Mouse (Mus musculus) heart, embryonic 15.5 days (tissue): Measurements from ENCODE around the gene Nup93. TPM values are rescaled to one million over a fixed set of nuclear protein-coding genes. Genes with fewer than 3 reads are reported as not detected.
"Not testable (repeated sequence)": the region's sequence is repeated elsewhere in the genome, so short reads cannot be mapped to it uniquely, and the experiment has no call there.

Source experiments
- ATAC-seq: fragments of 200-750 bp; cut with Nextera tagmentation; replicated peaks from 2 replicates; pipeline ENCODE4 v1.8.0; 2017; ENCODE audit warnings: low read depth, moderate TSS enrichment; ENCODE audit not compliant: insufficient number of reproducible peaks, insufficient read depth, low FRiP score
- H3K27ac ChIP-seq: fragments of 300-500 bp; sonication (generic); 2 replicates; pipeline ENCODE4 v1.5.1; 2015; ENCODE audit warnings: mild to moderate bottlenecking, inconsistent platforms
- H3K27me3 ChIP-seq: fragments of 300-500 bp; sonication (generic); 2 replicates; pipeline ENCODE4 v1.6.1; 2015; ENCODE audit warnings: inconsistent platforms
- H3K36me3 ChIP-seq: fragments of 300-500 bp; sonication (generic); 2 replicates; pipeline ENCODE4 v1.6.1; 2015; ENCODE audit warnings: mild to moderate bottlenecking, inconsistent platforms
- H3K4me1 ChIP-seq: fragments of 300-500 bp; sonication (generic); replicated peaks from 2 replicates; pipeline ENCODE4 v1.6.1; 2015; ENCODE audit warnings: inconsistent platforms
- H3K4me2 ChIP-seq: fragments of 300-500 bp; sonication (generic); 2 replicates; pipeline ENCODE4 v1.6.1; 2015; ENCODE audit warnings: inconsistent platforms, mild to moderate bottlenecking, moderate library complexity
- H3K4me3 ChIP-seq: fragments of 300-500 bp; sonication (generic); 2 replicates; pipeline ENCODE4 v1.5.1; 2015; ENCODE audit warnings: mild to moderate bottlenecking, inconsistent platforms
- H3K9ac ChIP-seq: fragments of 300-500 bp; sonication (generic); 2 replicates; pipeline ENCODE4 v1.6.1; 2015; ENCODE audit warnings: mild to moderate bottlenecking, inconsistent platforms
- H3K9me3 ChIP-seq: fragments of 300-500 bp; sonication (generic); replicated peaks from 2 replicates; pipeline ENCODE4 v1.6.1; 2016; ENCODE audit warnings: inconsistent platforms
- WGBS: fragments of 180-500 bp; shearing (Covaris S2); methylation state at CpG from one replicate; pipeline ENCODE4 v1.1.7; 2015; ENCODE audit warnings: mixed read lengths; 5-methylcytosine and 5-hydroxymethylcytosine counted together
- polyA plus RNA-seq: library from polyadenylated mRNA; unstranded; fragments of >200 nt; fragmentation: Nextera tagmentation; extraction: Ambion mirVana; gene quantifications from 2 replicates; pipeline ENCODE4 v1.2.1, GENCODE M21; 2015

Nup93 gene
- polyA plus RNA-seq, result 51.6 and 60.7 TPM in 2 replicates

DNA sequence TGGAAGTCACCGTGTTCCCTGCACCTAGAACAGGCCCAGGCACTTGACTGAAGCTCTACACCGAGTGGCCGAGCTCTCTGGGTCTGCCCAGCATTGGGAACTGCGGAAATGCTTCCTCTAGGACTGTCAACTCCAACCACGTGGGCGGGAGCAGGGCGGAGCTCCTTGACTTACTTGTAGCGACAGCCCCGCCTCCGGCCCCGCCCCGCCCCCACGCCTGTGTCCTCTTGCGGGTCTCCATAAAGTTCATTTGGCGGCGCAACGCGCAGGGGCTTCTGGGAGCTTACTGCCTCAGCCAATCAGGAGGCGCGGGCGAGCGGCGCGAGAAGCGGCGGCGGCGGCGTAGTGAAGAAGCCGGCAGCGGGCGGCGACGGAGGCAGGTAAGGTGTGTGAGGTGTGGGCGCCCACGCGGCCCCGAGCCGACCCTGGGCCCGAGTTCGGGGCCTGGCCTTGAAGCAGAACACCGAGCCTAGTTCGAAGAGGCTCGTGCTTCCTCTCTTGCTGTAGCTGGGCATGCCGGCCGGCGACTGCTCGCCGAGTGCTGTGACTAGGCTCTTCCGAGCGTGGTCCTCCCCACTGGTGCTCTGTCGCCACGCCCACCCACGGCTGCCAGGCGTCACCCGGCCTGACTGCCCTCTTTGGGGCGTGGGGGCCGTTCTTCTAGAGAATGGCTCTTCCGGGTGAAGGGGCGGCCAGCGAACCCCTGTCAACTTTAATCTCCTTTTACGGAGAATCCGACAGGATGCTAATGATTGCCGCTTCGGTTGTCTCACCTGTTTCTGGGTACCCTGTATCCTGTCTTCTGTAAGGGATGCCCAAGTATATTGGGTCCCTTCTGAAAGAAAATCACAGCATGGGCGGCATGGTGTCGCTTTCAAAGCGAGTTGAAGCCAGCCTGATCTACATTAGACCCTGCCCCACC is at the start of gene Nup93:
Gene Nup93 (plus strand): TSS at position 313 of the 922 bp plus-strand sequence.
- WGBS, result under 1% methylated on average over 58 of the region's 68 CpGs
- Histone ChIP-seq H3K27me3 (no peaks in the 10 kb centered on the region), H3K27ac (peak within 1 kb of the TSS; percentile 73), H3K4me2 (peak within 1 kb of the TSS; percentile 72), H3K4me1 (peaks cover 16% of the 10 kb centered on the region), H3K36me3 (no peaks in the 10 kb centered on the region), H3K9ac (peak within 1 kb of the TSS; percentile 81), H3K4me3 (peak within 1 kb of the TSS; percentile 83), H3K9me3 (no peaks in the 10 kb centered on the region)
- ATAC-seq, result peak; percentile 97

- H3K9me3 ChIP-seq, H3K9ac ChIP-seq, H3K36me3 ChIP-seq, H3K27ac ChIP-seq, ATAC-seq, H3K4me1 ChIP-seq, H3K27me3 ChIP-seq, H3K4me3 ChIP-seq, H3K4me2 ChIP-seq: not testable (repeated sequence)
- 69% methylated on average over 8 of the region's 8 CpGs for WGBS
Measured at GRCm38 (mm10) chr8:94165772-94166171, 48.6 kb upstream of the Nup93 start.

GRCm38 (mm10) chr8:94167244-94167643 is 47.1 kb upstream of the Nup93 start:
- Histone ChIP-seq H3K4me1 (peaks cover 15% of the 10 kb centered on the region), H3K9ac (no peak overlapping the region), H3K36me3 (no peaks in the 10 kb centered on the region), H3K9me3 (no peaks in the 10 kb centered on the region), H3K27me3 (peaks cover 18% of the 10 kb centered on the region), H3K27ac (no peak overlapping the region), H3K4me2 (peak overlapping the region; percentile 55), H3K4me3 (0 out of 2 replicates have a peak overlapping the region, but pooled peaks have one; percentile 15)
- WGBS, result 3% methylated on average over 6 of the region's 6 CpGs
- ATAC-seq, result no peak

- Histone ChIP-seq H3K9ac (no peak overlapping the region), H3K4me1 (peaks cover 26% of the 10 kb centered on the region), H3K27ac (no peak overlapping the region), H3K36me3 (no peaks in the 10 kb centered on the region), H3K9me3 (no peaks in the 10 kb centered on the region), H3K4me2 (no peak overlapping the region), H3K4me3 (no peak overlapping the region), H3K27me3 (peaks cover 41% of the 10 kb centered on the region)
- no peak for ATAC-seq
- WGBS, result 80% methylated on average over 5 of the region's 5 CpGs
Measured at GRCm38 (mm10) chr8:94169547-94169946, 44.8 kb upstream of the Nup93 start.

- WGBS, result 38% methylated on average over 10 of the region's 10 CpGs
- no peak for ATAC-seq
- H3K4me2 ChIP-seq, result peak overlapping the region; percentile 97
- no peaks in the 10 kb centered on the region for H3K36me3 ChIP-seq
- peak overlapping the region; percentile 58 for H3K4me3 ChIP-seq
- H3K27me3 ChIP-seq, result peaks cover 59% of the 10 kb centered on the region
- peaks cover 26% of the 10 kb centered on the region for H3K4me1 ChIP-seq
- H3K9ac ChIP-seq, result no peak overlapping the region
- H3K9me3 ChIP-seq, result no peaks in the 10 kb centered on the region
- no peak overlapping the region for H3K27ac ChIP-seq
Measured at GRCm38 (mm10) chr8:94171321-94171755, 43.0 kb upstream of the Nup93 start.

GRCm38 (mm10) chr8:94172075-94172808 is 42.1 kb upstream of the Nup93 start, which contains the start of gene Mt2:
Gene Mt2, plus strand, starts transcription at chr8:94172664.
- H3K27me3 ChIP-seq, result peaks cover 68% of the 10 kb centered on the region
- peaks cover 24% of the 10 kb centered on the region for H3K4me1 ChIP-seq

GRCm38 (mm10) chr8:94172809-94173732 is 41.3 kb upstream of the Nup93 start:
- H3K9me3 ChIP-seq, result no peaks in the 10 kb centered on the region
- peaks cover 72% of the 10 kb centered on the region for H3K27me3 ChIP-seq
- no peak for ATAC-seq

More at GRCm38 (mm10) chr8:94172075-94172808, 42.1 kb upstream of the Nup93 start, which contains the start of gene Mt2:
- WGBS, result under 1% methylated on average over 56 of the region's 56 CpGs
- Histone ChIP-seq H3K9ac (peak within 1 kb of the TSS; percentile 56), H3K36me3 (no peaks in the 10 kb centered on the region), H3K27ac (peak within 1 kb of the TSS; percentile 29), H3K9me3 (no peaks in the 10 kb centered on the region), H3K4me3 (peak within 1 kb of the TSS; percentile 58), H3K4me2 (peak within 1 kb of the TSS; percentile 97)
- ATAC-seq, result peak; percentile 82

DNA sequence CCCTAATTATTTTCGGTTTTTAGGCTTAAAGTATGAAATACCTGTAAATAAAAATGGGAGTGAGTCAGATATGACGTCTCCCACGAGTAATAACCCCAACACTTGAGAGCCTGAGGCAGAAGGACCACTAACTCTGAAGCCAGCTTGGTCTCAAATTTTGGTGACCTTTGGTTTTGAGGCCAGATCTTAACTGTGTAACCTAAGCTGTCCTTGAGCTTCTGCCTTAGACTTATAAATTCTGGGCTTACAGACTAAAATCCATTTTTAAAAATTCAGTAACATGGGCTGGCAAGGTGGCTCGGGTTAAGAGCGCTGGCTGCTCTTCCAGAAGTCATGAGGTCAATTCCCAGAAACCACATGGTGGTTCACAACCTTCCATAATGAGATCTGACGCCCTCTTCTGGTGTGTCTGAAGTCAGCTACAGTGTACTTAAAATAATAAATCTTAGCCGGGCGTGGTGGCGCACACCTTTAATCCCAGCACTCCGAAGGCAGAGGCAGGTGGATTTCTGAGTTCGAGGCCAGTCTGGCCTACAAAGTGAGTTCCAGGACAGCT is 40.4 kb upstream of the Nup93 start:
- H3K4me3 ChIP-seq, result no peak overlapping the region
- 54% methylated on average over 11 of the region's 11 CpGs for WGBS
- no peaks in the 10 kb centered on the region for H3K36me3 ChIP-seq
- no peak for ATAC-seq
- no peak overlapping the region for H3K9ac ChIP-seq
- H3K9me3 ChIP-seq, result no peaks in the 10 kb centered on the region
- peaks cover 29% of the 10 kb centered on the region for H3K4me1 ChIP-seq
- peak overlapping the region; percentile 97 for H3K4me2 ChIP-seq
- H3K27ac ChIP-seq, result no peak overlapping the region
- H3K27me3 ChIP-seq, result peaks cover 76% of the 10 kb centered on the region

More at GRCm38 (mm10) chr8:94172809-94173732, 41.3 kb upstream of the Nup93 start:
- peak overlapping the region; percentile 56 for H3K9ac ChIP-seq
- 3% methylated on average over 39 of the region's 39 CpGs for WGBS
- H3K4me2 ChIP-seq, result peak overlapping the region; percentile 97
- peak overlapping the region; percentile 58 for H3K4me3 ChIP-seq
- H3K27ac ChIP-seq, result peak overlapping the region; percentile 29; the same call in 1 of the 2 replicates
- peaks cover 24% of the 10 kb centered on the region for H3K4me1 ChIP-seq
- no peaks in the 10 kb centered on the region for H3K36me3 ChIP-seq

DNA sequence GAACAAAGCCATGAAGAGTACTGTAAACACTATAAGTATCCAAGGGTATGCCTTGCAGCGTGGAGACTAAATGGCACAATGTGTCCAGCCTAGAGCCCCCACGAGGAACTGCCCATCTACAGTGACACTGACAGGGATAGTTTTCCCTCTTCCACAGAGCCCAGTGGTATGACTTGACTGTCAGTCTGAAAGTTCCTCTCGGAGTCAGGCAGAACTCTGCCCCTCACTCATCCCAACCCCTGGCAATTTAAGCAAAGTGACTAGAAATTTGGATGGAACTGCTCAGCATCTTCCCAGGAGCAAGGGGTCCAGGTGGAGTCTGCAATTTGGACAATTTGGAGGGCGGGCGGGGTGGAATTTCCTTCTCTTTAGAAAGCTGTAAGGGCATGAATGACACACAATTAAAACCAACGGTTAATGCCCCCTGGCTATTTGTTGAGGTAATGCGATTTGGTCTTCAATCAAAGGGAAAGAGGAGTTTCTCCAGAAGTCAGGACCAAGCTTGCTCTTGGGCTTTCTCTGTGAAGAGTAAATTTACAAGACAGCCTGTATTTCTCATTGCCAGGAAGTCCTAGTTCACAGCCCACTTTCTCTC is 39.6 kb upstream of the Nup93 start:
- 34% methylated on average over 7 of the region's 7 CpGs for WGBS
- H3K36me3 ChIP-seq, result no peaks in the 10 kb centered on the region
- ATAC-seq, result no peak
- H3K9ac ChIP-seq, result no peak overlapping the region
- H3K4me1 ChIP-seq, result peaks cover 32% of the 10 kb centered on the region
- no peak overlapping the region for H3K4me2 ChIP-seq
- no peak overlapping the region for H3K4me3 ChIP-seq
- H3K27me3 ChIP-seq, result peaks cover 76% of the 10 kb centered on the region
- H3K9me3 ChIP-seq, result no peaks in the 10 kb centered on the region
- no peak overlapping the region for H3K27ac ChIP-seq
